Mouse (Mus musculus) liver, adult 2 months (tissue): Measurements from ENCODE around the gene Nav2. TPM values are rescaled to one million over a fixed set of nuclear protein-coding genes. Genes with fewer than 3 reads are reported as not detected.

Source experiments
- DNase-seq: peaks from one replicate; pipeline ENCODE4 v3.0.0-alpha.2; 2011; ENCODE audit warnings: low read depth, low spot score; ENCODE audit errors: extremely low read depth
- H3K27ac ChIP-seq: fragments of 200-500 bp; replicated peaks from 2 replicates; pipeline ENCODE4 v1.5.1; 2012; ENCODE audit warnings: low read depth, mild to moderate bottlenecking, control low read depth, inconsistent platforms, low read length; ENCODE audit not compliant: insufficient read depth
- H3K27me3 ChIP-seq: fragments of 200-500 bp; 2 replicates; pipeline ENCODE4 v1.6.1; 2012; ENCODE audit warnings: mild to moderate bottlenecking, moderate library complexity, low read length, inconsistent platforms; ENCODE audit not compliant: control insufficient read depth, insufficient read depth
- H3K36me3 ChIP-seq: fragments of 200-500 bp; 2 replicates; pipeline ENCODE4 v1.6.1; 2012; ENCODE audit warnings: low read length, inconsistent platforms; ENCODE audit not compliant: control insufficient read depth, insufficient read depth
- H3K4me1 ChIP-seq: fragments of 200-500 bp; 2 replicates; pipeline ENCODE4 v1.6.1; 2011; ENCODE audit warnings: low read length; ENCODE audit not compliant: control insufficient read depth, insufficient read depth
- H3K4me3 ChIP-seq: fragments of 200-500 bp; 2 replicates; pipeline ENCODE4 v1.5.1; 2011; ENCODE audit warnings: low read depth, mild to moderate bottlenecking, control low read depth, low read length, moderate library complexity; ENCODE audit not compliant: insufficient read depth
- H3K79me2 ChIP-seq: fragments of 200-500 bp; 2 replicates; pipeline ENCODE4 v1.6.1; 2012; ENCODE audit warnings: inconsistent platforms, mild to moderate bottlenecking, low read length, moderate library complexity; ENCODE audit not compliant: control insufficient read depth, insufficient read depth
- H3K9ac ChIP-seq: fragments of 200-500 bp; 2 replicates; pipeline ENCODE4 v1.6.1; 2012; ENCODE audit warnings: low read depth, mild to moderate bottlenecking, control low read depth, inconsistent platforms, low read length
- CTCF ChIP-seq: fragments of 200-500 bp; IDR thresholded peaks from 2 replicates; pipeline ENCODE4 v1.5.1; 2011; ENCODE audit warnings: low read depth, low read length, control low read depth
- POLR2A ChIP-seq: fragments of 200-500 bp; IDR thresholded peaks from 2 replicates; pipeline ENCODE4 v1.6.1; 2011; ENCODE audit warnings: low read length, control low read depth; ENCODE audit not compliant: insufficient read depth; ENCODE audit errors: extremely low read depth
- WGBS: fragments of 180-500 bp; shearing (Covaris S2); methylation state at CpG from one replicate; pipeline ENCODE4 v1.1.7; 2018; 5-methylcytosine and 5-hydroxymethylcytosine counted together
- polyA plus RNA-seq: library from polyadenylated mRNA; depleted of rRNA; stranded (reverse); fragments of >200 nt; gene quantifications from 2 replicates; pipeline ENCODE4 v1.2.3, GENCODE M21; 2012
- total RNA-seq: library from RNA; depleted of rRNA; stranded (reverse); fragments of >200 nt; gene quantifications from 2 replicates; pipeline ENCODE4 v1.2.3, GENCODE M21; 2014

The Nav2 gene
- total and polyA plus RNA-seq, 2 experiments = 11.1 to 17.6 TPM

DNA sequence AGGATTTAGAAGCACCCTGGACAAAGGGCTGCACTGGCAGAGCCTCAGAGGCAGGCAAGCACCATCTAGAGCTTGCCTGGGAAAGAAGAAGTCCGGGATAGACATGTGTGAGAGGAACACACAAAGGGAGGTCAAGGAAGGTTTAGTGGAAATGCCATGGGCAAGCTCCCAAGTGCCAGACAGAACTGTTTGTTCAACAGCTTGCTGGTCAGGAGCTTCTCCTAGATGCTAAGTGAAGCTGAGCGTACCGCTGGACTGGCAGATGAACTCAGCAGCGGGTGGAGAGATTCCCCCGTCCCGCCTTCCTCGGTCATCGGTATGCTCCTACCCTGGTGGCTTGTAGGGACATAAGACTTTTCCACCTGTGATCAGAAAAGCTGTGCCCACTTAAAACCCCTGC lies 654.3 kb downstream of the Nav2 start:
- WGBS = 61% methylated on average over 8 of the region's 8 CpGs
- peak; percentile 37 for DNase-seq

DNA sequence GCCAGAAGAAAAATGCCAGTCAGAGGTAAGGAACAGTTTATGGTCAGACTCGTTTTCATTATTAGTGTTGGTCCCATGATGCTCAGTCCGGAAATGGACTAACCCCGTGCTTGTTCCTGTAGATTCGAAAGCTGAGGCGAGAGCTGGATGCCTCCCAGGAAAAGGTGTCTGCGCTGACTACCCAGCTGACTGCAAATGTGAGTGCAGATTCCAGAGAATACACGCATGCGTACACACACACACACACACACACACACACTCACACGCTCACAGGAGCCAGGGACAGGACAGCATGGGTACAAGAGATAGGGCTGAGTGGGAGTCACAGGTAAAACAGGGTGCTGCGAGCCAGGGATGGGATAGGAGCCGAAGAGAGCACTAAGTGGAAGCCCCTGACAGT lies 656.6 kb downstream of the Nav2 start:
- Histone ChIP-seq H3K4me3 (no peak overlapping the region), H3K9ac (no peak overlapping the region), H3K36me3 (peaks cover 45% of the 10 kb centered on the region; the same call in 1 of the 2 replicates), H3K27ac (no peak overlapping the region), H3K4me1 (no peaks in the 10 kb centered on the region), H3K27me3 (no peaks in the 10 kb centered on the region), H3K79me2 (no peaks in the 10 kb centered on the region)
- no peak for DNase-seq
- TF ChIP-seq POLR2A (no peak), CTCF (no peak)
- WGBS = 92% methylated on average over 11 of the region's 11 CpGs

More for the DNA sequence above, 654.3 kb downstream of the Nav2 start:
- TF ChIP-seq POLR2A (no peak), CTCF (no peak)
- Histone ChIP-seq H3K27me3 (no peaks in the 10 kb centered on the region), H3K4me3 (no peak overlapping the region), H3K27ac (no peak overlapping the region), H3K9ac (no peak overlapping the region), H3K4me1 (no peaks in the 10 kb centered on the region), H3K79me2 (no peaks in the 10 kb centered on the region), H3K36me3 (peaks cover 36% of the 10 kb centered on the region; the same call in 1 of the 2 replicates)

DNA sequence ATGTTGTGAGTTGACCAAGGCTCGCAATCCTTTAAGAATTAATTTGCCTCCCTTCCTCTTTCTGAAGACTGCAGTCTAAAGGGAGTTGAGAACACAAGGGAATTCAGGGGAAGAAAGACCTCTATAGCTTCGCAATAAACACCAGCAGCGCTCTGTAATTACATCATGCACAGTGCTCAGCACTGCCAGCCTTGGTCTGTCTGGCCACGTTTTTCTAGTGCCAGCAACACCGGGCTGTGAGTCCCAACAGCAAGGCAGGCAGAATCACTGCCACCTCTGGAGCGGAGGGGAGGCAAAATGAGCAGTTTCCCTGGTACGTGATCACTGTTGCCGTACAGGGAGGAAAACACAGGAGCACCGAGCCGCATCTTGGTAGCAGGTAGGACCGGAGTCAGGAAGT lies 657.3 kb downstream of the Nav2 start:
- Histone ChIP-seq H3K27ac (no peak overlapping the region), H3K36me3 (peaks cover 48% of the 10 kb centered on the region), H3K4me1 (no peaks in the 10 kb centered on the region), H3K4me3 (no peak overlapping the region), H3K9ac (no peak overlapping the region), H3K79me2 (no peaks in the 10 kb centered on the region), H3K27me3 (no peaks in the 10 kb centered on the region)
- no peak for DNase-seq
- 95% methylated on average over 11 of the region's 11 CpGs for WGBS
- TF ChIP-seq POLR2A (no peak), CTCF (no peak)

DNA sequence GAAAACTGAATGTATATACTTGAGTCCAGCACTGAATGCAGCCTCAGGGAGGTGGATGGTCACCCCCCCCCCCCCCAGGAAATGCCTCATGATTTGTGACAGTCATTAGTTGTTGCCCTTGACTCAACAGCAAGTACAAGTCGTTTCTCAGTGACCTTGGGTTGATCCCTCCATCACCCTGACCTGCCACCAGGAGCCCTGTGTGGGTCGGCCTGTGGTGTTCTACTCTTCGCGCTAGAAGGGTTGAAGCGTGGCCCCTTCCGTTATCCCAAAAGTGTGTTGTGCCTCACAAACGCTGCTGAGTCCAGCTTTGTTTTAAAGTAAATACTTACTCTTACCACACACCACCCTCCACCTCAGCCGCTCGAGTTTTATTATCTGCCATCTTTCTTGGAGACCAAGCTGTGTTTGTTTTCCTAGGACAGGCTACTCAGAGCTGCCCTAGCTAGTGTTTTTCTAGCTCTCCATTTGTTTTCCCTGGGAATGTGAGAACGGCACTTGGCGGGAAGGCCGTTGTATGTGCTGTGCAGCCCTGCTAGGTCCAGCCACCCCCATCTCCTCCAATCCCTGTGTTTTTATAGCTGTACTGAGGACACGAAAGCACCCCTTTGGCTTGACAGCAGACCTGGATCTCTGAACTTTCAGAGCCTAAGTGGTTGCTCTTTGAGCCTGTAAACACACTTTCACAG lies 659.0 kb downstream of the Nav2 start:
- H3K4me1 ChIP-seq = no peaks in the 10 kb centered on the region
- H3K36me3 ChIP-seq = peaks cover 53% of the 10 kb centered on the region
- no peak overlapping the region for H3K9ac ChIP-seq
- no peak for DNase-seq
- 78% methylated on average over 13 of the region's 13 CpGs for WGBS
- H3K27me3 ChIP-seq = no peaks in the 10 kb centered on the region
- TF ChIP-seq POLR2A (no peak), CTCF (no peak)
- no peak overlapping the region for H3K4me3 ChIP-seq
- no peak overlapping the region for H3K27ac ChIP-seq
- H3K79me2 ChIP-seq = no peaks in the 10 kb centered on the region

DNA sequence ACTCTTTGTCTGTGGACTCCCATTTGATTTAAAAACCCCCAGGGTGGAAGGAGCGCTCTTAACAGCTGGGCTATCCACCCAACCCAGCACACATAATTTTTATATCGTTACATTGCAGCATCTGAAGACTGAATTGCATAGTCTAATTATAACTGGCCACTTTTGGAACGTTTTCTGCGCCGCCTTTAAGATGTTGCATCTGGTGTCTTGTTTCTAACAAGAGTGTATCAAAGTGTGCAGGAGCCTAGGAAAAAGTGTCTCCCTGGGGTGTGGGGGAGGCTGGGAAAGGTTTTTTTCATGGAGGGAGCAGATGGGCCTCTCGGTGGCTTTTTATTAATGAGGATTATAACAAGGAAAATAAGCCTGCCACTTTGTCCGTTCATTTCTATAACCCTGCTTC lies 661.1 kb downstream of the Nav2 start:
- Histone ChIP-seq H3K36me3 (peaks cover 61% of the 10 kb centered on the region), H3K4me3 (no peak overlapping the region), H3K9ac (no peak overlapping the region), H3K4me1 (no peaks in the 10 kb centered on the region), H3K27ac (no peak overlapping the region), H3K27me3 (no peaks in the 10 kb centered on the region), H3K79me2 (no peaks in the 10 kb centered on the region)
- no peak for DNase-seq
- 97% methylated on average over 7 of the region's 7 CpGs for WGBS
- TF ChIP-seq POLR2A (no peak), CTCF (no peak)

DNA sequence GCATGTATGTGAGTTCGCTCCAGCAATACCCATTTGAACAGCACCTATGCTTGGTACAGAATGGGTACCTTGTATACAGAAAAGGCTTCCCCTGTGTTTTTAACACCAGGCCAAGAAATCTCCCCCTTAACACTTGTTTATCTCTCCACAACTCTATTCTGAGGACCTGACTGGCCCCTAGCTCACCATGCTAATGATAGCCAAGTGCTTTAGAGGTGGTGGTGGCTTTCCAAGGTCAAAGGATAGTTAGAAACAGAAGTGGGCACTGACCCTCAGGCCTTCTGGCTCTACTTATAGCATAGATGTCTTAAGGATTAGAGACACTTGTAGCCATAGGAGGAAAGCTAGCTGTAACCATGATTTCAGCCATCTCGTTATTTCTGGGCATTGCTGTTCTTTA lies 663.1 kb downstream of the Nav2 start:
- Histone ChIP-seq H3K27ac (no peak overlapping the region), H3K36me3 (peaks cover 65% of the 10 kb centered on the region), H3K79me2 (no peaks in the 10 kb centered on the region), H3K27me3 (no peaks in the 10 kb centered on the region), H3K9ac (no peak overlapping the region), H3K4me1 (no peaks in the 10 kb centered on the region), H3K4me3 (no peak overlapping the region)
- TF ChIP-seq CTCF (no peak), POLR2A (no peak)
- WGBS = 95% methylated on average over 2 of the region's 2 CpGs
- DNase-seq = no peak
